Mouse (Mus musculus) right cerebral cortex, postnatal 14 days (tissue): ENCODE measurements around the gene Ngef.
"Not testable (repeated sequence)": the region's sequence is repeated elsewhere in the genome, so short reads cannot be mapped to it uniquely, and the experiment has no call there.

Source experiments
- DNase-seq: peaks from one replicate; pipeline ENCODE4 v3.0.0; 2022

Gene Ngef

GRCm38 (mm10) chr1:87469971-87470370 lies 103.7 kb downstream of the Ngef start, which contains the start of gene Snorc:
Gene Snorc, plus strand, starts transcription at chr1:87470271.
- not testable (repeated sequence) for DNase-seq

GRCm38 (mm10) chr1:87468321-87468720 lies 105.3 kb downstream of the Ngef start:
- no peak for DNase-seq

DNA sequence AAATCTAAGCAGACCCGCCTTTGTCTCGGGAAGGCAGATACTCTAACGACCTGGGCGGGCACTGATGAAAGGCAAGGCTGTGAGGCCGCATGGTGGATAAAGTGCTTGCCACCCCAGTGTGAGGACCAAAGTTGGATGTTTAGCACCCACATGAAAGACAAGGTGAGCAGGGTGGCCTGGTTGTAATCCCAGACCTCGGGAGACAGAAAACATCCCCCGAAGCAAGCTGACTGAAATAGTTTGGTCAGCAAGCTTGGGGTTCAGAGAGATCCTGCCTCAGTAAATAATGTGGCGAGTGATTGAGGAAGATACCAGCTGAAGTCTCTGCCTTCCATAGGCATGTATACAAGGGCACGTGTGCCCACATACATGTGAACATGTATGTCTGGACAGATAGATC lies 106.2 kb downstream of the Ngef start:
- no peak for DNase-seq

- DNase-seq, result not testable (repeated sequence)
These were observed 113.8 kb downstream of the Ngef start for GRCm38 (mm10) chr1:87459856-87460255.

DNA sequence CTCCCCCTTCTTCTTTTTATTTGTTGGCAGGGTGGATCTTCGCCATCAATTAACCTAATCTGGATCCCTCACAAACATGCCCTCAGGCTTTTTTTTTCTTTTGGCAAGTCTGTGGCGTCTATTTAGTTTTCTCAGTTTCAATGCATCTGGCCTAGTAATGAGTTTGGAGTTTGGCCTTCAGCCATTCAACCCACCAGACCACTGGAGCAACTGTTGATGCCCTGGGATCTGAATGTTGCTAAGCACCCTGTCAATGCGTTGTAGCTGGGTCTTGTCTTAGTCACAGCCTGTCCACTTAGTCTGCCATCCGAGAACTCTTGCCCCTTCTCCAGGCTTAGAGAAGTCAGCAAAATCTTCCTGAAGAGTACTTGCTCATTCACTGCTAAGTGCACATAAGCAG lies 115.6 kb downstream of the Ngef start:
- no peak for DNase-seq

DNA sequence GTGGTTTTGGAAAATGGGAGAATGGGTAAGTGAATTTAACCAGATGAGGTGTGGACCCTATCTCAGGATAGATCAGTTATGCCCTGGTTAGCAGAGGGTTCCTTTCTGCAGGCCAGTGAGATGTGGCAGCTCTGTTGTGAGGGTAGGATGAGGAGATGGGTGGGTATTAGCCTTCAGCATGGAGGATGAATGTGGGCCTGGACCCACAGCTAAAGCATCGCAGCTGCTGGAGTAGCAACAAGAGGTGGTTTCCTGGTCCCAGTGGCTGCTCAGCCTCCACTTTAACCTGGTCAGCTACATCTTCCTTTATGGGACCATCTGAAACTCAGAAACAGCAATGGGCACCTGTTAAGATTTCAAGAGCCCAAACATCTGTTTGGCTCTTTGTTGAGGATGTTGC lies 117.2 kb downstream of the Ngef start:
- DNase-seq, result no peak

DNA sequence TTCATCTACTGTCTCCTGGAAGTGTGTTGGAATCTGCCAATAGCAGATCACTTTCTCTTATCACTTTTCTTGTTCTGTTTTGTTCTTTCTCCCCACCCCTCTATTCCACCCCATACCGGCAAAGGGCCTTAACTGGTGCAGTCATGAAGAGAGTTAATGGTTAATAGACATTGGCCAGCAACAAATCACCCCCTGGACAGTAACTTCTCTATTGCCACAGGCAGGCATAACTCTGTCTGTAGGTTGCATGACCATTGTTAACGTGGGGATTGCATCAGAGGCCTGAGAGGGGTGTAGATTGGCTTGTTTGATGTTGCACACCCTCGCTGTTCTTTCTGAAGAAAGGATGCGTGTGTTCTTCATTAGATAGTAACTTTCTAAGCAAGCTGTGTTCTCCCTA lies 124.2 kb downstream of the Ngef start:
- DNase-seq, result no peak

DNA sequence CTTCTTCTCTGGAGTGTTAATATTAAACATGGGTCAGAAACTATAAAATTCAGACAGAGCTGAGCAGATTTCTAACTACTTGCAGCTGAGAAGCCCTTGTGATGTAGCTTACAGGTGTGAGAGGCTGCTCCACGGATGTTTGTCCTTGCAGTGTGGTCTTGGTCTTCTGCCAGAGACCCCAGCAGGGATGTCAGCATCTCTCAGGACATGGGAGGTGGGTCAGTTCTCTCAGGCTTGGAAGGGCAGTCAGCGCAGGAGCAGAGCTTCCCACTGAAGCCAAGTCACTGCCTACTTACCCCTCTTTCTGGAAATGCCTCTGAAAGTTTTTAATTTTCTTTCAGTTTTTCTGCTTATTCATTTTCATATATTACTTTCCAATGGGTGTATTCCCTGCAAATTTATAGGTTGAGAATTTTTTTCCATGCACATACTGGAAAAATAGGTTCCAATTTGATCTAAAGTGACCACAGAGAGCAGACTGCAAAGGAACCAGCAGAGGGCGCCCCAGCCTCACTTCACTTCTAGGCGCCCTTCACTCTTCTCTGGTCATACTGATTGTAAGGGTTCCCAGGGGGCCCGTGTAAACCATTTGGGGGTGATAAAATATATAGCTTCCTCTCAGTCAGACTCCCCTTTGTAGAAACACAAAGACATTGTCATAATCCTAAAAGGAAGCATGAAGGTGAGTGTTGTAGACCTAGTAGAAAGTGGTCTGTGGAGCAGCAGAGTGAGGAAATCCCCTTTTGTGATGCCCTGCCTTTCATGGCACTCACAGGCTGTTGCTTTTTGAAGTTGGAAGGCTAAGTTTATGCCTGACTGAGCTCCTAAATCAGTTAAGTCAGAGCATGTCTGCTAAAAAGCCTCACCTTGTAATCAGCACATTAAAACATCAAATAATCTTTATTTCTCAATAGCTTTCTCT lies 126.2 kb downstream of the Ngef start:
- DNase-seq, result peak; percentile 82

DNA sequence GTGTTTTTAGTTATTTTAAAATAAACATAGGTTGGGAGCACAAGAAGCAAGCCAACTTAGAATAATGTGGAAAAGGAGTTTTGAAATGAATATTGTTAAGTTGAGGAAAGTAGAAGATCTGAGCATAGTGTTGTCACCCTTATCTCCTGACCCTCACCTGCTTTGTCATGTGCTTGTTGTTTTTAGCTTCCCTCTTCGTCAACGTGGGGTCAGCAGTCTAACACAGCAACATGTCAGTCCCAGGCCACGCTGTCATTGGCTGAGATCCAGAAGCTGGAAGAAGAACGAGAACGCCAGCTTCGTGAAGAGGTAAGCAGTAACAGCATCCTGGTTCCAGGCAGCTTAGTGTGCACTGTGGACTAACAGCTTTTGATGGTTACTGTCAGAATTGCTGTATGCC lies 137.1 kb downstream of the Ngef start:
- DNase-seq, result no peak

GRCm38 (mm10) chr1:87435125-87435524 lies 138.5 kb downstream of the Ngef start:
- no peak for DNase-seq
